Mouse (Mus musculus) cerebellum, adult (tissue): Measurements from ENCODE around the gene Dohh.

Experiments used
- ATAC-seq: cut with Nextera tagmentation; 2 replicates; pipeline ENCODE4 v1.9.2; 2017; ENCODE audit warnings: mild to moderate bottlenecking, moderate library complexity, mixed read lengths; ENCODE audit not compliant: insufficient number of reproducible peaks, low FRiP score, low TSS enrichment

The Dohh gene

DNA sequence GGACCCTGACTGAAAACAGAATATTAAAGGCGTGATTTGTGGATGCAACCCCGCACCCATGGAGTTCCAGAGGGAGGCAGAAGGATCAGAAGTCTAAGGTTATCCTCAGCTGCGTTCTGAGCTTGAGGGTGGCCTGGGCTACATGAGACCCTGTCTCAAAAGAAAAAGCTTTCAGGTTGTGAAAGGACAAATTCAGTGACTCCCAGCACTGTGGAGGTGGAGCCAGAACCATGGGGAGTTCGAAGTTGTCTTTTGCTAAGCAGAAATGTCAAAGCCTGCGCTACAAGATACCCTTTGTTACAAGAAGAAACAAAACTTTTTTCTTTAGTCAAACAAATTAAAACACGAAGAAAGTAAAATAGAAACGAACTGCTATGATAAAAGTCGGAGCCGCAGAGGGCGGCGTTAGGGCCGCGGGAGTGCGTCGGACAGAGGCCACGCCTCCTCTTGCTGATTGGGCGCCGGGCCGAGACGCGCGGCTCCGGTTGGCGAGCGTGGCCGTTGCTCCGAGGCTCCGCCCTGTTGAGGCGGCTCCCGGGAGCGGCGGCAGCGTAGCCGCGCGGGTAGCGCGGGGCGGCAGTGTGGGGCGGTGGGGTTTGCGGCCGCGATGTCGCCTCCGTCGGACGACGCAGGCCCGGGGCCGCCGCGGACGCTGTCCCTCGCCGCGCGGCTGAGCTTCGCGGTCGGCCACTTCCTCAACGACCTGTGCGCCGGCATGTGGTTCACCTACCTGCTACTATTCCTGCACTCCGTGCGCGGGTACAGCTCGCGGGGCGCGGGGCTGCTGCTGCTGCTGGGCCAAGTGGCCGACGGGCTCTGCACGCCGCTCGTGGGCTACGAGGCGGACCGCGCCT is 27.0 kb upstream of the Dohh start, which contains the start of gene Mfsd12:
Gene Mfsd12, plus strand, starts transcription at position 501 of the 854 bp plus-strand sequence.
- ATAC-seq: peak; percentile 82

DNA sequence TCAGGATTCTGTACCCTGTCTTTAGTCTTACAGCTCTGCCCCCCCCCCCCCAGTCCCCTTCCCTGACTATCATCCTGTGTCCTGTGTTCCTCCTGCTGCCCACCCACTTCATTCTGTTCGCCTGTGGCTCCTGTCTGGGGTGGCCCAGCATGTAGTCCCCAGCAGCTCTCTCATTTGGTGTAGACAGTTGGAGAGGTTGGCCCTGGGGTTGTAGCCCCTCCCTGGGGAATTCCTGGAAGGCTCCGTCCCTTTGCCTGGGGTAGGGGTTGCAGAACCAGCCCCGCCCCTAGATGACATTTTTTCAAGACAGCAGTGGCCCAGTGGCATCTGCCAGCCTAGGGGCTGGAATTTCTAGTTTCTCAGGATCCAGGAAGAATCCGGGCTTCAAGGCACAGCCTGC is 26.0 kb upstream of the Dohh start:
- ATAC-seq: no peak

DNA sequence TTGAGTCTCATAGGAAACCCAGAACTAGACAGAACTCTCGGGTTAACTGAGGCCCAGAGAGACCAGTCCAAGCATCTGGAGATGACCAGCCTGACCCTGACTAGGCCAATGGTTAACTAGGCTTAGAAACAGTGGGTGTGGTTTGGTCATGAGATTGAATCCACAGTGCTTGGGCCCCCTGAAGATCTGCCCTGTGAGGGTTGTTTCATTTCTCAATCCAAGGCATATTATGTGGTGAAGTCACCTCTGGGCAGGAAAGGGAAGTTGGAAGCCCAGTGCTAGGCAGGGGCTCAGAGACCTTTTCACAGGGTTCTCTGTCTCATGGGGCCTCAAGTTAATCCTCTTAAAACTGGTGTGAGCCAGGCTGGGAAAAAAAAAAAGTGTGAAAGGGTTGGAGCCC is 25.4 kb upstream of the Dohh start:
- ATAC-seq: no peak

DNA sequence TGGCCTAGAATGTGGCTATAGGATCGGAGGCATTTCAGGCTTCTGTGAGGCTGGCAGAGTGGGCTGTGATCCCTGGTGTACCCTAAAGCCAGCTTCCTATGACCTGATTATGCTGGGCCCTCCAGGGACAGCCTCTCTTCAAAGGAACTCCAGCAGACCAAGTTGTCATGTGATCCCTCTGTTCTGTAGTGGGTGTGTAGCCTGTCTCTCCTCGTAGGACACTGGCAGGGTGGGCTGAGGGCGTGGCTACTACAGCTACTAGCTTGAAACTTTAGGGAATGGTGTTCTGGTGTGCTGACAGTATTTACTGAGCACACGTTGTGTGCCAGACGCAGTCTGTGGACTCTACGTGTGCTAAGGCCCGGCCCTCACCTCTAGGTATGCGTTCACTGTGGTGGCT is 23.5 kb upstream of the Dohh start:
- ATAC-seq: no peak

DNA sequence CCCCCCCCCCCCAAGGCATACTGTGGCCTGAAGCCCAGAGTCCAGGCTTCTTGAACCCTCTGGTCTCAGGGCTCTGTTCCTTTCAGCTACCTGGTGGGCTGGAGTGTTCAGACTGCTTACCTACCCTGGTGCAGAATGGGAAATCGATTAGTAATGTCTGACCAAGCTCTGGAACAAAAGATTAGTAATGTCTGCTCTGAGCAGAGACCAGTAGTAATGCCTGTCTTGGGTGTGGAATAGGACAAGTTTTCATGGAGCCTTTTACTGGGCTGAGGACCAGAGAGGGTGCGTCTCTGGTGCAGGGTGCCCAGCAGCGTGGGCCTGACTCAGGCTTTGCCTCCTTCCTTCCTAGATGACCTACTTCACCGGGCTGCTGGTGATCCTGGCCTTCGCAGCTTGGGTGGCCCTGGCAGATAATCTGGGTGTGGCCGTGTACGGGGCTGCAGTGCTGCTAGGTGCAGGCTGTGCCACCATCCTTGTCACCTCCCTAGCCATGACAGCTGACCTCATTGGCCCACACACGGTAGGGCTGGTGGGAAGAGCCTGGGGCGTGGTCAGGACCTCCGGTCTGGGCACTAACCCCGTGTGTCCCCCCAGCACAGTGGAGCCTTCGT is 21.8 kb upstream of the Dohh start:
- ATAC-seq: no peak

DNA sequence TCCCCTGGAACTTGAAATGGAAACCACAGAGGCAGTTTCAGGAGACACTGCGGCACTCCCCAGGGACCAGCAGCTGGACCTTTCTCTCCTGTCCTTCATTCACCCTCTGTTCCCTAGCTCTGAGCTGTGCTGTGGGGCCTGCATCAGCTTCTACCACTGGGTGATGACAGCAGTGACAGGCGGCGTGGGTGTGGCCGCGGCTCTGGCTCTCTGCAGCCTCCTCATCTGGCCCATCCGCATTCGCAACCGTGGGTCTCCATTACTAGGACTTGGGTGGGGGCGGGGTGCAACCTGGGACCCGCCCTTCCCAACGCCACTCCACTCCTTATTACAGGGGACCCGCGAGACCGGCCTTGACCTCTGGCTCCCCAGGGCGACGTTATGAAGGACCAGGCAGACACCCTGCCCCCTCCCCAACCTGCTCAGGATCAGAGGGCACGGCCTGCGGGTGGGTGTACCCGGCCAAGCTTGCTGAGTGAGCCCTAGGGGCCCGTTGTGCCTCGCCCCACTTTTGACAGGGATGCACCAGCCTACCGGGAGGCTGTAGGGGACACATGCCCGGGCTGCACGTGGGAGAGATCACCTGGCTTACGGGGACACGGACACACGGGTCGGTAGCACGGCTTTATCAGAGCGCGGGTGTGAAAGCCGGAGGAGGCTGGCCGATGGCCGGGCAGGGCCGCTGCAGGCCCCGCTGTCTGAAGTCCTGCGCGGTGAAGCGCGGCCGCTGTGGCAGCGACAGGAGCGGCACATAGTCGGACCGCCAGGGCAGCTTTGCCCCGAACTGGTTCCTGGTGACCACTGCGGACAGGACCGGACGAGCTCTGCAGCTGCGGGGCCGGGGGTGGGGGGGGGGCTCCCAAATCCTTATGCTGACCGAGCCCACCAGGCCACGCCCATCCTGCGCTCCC is 20.5 kb upstream of the Dohh start:
- ATAC-seq: no peak

DNA sequence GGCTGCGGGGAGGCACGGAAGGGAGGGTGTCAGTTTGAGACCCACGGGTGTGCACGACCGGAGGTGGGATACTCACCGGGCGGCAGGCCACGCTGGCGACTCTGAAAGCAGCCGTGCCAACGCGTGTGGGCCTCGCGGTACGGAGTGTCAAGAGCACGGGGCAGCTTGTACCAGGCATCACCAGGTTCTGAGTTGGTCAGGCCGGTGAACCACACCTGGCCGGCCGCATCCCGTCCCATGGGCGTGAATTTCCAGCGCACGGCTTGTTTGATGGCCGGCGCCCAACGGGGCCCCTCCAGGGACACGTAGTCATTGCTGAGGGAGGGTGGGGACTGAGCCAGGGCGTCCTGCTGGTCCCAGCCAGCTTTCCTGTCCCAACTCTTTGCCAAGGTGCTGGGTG is 19.6 kb upstream of the Dohh start:
- no peak for ATAC-seq

DNA sequence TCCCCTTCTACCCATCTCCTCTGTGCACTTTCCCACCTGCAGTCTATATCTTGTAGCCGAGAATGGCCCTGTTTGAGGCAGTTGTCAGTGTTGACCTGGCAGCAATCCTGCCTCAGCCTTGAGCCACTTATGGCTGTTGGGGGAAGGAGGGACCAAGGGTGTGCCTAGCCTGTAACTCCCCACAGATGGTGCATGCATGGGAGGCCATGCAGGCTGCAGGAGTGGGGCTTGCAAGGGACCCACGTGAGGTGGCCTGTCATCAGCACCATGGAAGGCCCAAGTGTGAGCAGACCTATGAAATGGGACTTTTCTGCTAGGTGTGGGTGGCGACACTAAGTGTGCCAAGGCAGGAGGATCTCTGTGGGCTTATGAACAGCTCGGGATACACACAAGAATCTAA is 19.2 kb upstream of the Dohh start:
- no peak for ATAC-seq

DNA sequence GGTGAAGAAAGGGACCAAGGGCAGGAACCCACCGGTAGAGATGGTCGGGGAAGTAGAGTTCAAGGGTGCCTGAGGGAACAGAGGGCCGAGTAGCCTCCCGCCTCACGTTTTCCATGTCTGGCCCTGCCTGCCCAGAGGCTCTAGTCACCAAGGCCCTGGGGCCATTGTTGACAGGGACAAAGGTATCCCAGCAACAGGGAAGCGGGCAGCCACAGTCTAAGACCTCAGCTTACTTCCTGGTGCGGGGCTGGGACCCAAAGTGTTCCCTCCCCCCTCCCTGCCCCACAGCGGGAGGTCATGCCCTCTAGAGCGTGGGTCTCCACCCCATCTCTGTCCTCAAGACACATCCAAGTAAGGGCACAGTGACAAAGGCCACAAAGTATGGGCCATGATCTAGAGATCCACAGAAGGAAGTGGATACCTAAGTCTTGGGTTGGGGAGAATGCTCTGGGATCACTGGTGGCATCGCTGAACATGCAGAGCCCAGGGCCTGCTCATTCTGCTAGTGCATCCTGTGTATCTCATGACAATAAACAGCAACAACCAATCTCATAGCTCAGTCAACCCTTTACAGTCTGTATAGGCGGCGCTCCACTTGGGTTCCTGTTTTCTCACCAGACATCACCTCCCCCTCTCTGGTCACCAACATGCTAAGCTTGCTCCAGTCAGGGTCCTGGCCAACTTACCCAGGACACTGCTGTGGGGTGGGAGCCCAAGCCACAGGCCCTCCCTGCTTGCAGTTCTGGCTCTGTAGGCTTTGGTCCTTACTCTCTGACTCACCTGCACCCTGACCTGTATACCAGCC is 18.4 kb upstream of the Dohh start, which contains the start of gene 4930404N11Rik:
Gene 4930404N11Rik, minus strand, starts transcription at position 145 of the 805 bp plus-strand sequence.
- ATAC-seq: no peak

DNA sequence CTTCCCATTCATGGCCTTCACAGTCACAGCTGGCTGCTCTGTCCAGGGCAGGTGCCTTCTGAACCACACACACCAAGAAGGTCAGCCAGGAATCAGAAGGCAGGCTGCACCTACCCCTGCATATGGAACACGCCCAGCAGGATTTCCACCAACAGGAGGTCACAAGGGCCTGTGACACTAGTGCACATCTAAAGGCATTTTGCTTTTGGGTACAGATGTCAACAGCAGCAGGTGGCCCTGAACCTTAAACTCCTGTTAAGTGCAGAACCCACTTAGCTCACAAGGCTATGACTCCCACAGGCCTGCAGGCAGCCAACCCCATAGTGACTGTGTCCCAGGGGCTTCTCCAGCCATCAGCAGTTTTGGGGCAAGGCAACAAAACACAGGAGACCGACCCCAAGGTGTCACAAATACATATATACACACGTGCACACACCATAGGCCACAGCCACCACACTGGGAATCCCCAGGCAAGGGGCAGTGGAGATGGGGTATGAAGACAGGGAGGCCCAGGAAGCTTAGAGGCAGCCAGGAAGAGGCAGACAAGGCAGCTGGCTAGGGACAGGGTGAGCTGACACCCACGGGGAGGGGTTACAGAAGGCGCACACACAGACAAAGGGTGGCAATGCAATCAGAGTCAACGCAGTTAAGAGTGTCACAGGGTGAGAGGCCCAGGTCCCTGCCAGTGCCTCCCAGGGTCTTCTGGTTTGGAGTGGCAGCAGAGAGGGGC is 17.6 kb upstream of the Dohh start:
- no peak for ATAC-seq

DNA sequence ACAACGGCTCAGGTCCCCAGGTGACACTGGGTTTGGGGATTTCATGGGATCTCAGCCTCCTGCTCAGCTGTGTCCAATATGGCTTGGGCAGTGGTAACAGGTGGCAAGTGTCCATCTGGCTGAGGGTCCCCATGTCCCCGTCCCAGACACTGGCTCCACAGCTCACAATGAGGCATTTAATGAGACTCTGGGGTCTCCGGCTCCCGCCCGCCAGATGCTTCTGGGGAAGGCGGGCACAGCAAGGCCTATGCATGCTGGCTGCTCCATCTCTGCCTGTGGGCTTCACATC is 17.1 kb upstream of the Dohh start:
- ATAC-seq: no peak

DNA sequence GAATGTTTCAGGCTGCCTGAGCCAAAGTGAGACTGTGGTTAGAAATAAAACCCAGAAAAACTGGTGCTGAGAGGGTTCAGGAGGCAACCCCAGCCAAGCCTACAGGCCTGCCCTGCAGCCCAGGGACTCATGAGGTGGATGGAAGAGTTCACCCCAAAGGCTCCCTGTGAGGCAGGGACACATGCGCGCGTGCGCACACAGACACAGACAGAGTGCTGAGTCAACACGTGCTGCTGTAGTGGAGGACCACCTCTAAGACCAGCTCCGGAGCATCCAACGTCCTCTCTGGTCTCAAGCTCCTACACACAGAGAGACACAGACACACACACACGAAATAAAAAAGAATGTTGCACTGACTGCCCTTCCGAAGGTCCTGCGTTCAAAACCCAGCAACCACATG is 8.9 kb upstream of the Dohh start:
- ATAC-seq: no peak

DNA sequence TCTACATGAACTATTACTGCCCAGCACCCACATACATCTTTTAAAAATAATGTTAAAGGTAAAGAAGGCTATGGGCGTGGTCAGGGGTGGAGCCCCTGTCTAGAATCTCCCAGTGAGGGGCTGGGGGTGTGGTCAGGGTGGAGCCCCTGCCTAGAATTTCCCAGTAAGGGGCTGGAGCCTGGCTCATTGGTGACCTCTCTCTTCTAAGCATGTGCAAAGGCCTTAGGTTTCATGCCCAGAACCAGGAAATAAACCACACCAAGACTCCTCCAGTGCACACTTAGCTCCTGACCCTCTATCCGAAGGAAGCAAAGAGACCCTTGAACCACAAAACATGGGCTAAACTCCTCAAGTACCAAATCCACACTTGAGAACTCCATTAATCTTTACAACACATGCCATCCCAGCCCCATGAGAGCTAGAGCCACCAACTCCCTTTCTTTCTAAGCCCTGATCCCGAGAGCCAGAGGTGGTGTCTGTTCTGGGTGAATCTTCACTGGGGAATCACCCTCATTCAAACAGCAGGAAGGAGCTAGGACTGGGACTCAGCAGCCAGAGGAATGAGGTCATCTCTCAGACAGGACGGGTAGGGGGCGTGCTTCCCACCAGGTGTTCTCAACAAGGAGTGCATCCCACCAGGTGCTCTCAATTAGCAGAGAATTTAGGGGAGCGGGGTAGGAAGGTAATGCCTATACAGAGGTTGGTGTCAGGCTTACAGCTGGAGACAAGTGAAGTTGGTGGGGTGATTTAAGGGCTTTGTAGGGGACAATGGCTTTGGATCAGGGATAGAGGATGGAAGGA is 7.5 kb upstream of the Dohh start:
- ATAC-seq: no peak

DNA sequence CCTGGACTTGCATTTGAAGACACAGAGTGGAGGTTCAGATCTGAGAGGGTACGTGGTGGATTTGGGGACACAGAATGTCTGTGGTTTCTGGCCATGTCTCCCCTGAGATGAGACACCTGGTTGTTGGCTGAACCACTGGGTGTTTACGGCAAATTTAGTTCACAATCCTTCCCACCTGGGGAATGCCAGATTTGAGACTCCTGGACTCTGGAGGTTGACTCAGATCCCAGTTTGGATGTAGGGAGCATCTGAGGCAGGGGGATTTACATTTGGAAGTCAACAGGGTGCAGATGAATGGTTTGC is 6.9 kb upstream of the Dohh start:
- ATAC-seq: no peak

DNA sequence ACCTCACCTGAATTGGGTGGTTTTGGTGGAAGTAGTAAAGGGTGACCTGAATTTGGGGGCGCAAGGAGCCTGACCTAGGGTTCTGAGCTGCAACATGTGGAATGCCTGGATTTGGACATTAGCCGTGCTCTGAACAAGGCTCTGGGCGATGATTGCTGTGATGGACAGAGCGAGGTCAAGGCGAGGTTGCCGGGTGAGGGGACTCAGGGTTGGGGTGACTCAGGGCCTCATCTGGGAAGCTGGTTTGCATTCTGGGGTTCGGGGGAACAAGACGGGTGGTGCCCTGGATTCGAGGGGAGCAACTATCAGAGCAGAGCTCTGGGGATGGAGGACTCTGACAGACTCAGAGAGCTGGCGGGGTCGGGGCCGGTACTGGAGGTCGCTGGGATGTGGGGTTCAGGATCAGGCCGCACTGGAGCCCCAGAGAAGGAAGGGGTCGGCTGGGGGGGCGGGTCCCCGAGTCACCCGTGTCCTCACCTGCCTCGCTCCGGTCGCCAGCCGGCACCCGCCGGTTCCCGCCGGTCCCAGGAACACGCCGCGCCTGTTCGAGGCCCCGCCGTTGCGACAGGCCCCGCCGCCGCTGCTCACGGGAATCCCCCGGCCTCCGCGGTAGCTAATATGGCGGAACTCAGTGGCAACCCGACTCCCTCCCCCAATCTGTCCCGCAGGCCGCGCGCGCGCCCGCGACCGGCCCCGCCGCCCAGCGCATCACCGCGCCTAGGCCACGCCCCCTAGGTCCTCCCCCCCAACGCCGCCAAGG is 6.3 kb upstream of the Dohh start, which contains the start of gene Fzr1:
Gene Fzr1, minus strand, starts transcription at position 724 of the 760 bp plus-strand sequence.
- no peak for ATAC-seq

DNA sequence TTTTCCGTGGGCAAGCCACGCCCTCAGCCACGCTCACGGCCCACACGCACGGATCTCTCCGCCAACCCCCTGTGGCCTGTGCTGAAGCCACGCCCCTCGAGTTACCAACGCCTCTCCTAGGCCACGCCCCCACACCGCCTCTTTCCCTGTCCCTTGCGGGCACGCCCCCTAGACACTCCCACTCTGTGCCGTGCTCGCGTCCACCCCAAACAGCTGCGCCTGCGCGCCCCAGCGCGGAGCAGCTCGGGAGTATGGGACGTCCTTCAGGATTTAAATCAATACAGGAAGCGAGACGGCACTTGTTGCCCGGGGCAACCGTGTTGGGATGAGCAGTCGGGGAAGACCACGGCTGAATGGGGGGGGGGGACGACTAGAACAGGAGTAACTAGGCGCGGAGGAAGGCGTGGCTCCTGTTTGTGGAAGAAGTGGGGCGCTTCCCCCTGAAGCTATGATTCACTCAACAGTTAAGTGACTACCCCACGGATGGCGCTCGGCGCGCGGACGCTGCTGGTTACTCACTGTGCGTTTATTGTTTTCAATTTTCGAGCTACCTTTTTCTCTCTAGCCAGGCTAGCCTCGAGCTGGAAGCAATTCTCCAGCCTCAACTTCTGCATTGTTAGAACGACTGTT is 5.6 kb upstream of the Dohh start:
- ATAC-seq: peak; percentile 91

DNA sequence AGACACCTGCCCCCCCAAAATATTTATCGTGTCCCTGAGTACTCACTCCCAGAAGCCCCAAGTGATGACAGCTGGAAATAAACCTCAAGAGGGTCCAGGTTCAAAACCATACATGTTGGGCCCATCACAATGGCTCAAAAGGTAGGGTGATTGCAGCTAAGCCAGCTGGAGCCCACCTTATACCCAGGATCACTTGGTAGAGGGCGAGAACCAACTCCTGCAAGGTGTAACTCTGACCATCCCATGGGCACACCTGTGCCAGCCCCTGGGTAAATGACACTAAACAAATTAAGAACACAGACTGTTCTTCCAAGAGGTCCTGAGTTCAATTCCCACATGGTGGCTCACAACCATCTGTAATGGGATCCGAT is 5.1 kb upstream of the Dohh start:
- ATAC-seq: no peak
